Mouse (Mus musculus) thymus, postnatal 0 days (tissue): ENCODE measurements around the gene Cwc27. TPM values are rescaled to one million over a fixed set of nuclear protein-coding genes. Genes with fewer than 3 reads are reported as not detected.

Experiments
- DNase-seq: peaks from one replicate; pipeline ENCODE4 v3.0.0-alpha.2; 2015; ENCODE audit warnings: low spot score
- polyA plus RNA-seq: library from polyadenylated mRNA; unstranded; fragments of >200 nt; fragmentation: Nextera tagmentation; extraction: Ambion mirVana; gene quantifications from 2 replicates; pipeline ENCODE4 v1.2.1, GENCODE M21; 2015

Gene Cwc27
- polyA plus RNA-seq, 1 experiment from 2014 or later: 24.3 TPM

DNA sequence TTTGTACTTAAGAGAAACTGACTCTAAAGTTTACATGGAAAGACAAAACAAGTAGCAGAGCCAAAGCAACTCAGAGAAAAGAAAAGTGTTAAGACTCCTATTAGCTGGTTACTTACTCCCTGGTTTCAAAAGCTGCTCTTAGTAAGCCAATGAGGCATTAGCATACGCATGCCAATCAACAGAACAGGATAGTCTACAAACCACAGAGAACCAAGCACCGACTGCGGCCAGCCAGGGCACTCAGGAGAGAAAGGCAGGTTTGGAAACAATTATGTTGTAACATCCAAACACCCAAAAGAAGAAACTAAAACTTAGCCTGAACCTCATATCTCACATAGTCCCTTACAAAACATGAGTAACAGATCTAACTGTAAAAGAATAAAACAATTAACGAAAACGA lies 166.8 kb downstream of the Cwc27 start:
- DNase-seq: no peak

DNA sequence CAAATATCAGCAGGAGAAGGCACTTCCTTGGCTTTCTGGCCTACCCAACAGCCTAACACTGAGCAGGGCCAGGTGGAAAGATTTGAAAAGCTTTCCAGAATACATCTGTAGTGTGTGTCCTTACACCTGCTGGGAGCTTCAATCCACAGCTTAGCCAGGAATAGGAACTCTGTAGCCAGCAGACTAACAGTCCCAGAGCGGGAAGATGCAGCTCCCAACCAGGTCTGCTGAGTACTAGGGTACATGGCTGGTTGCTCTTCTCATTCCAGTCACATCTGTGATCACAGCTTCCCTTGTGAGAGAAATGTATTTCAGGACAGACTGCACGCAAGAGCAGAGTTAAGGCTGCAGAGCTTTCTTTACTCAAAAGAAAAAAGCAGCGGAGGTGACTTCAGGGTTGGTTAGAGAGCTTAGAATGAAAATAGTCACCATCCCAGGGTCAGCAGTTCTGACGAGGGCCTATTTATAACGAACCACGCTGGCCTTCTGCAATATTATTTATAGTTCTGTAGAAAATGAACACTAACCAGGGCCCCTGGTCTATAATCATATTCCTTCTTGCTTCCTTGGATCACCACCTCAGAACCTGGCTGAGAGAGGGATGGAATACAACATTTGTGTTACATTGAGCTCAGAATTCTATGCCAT lies 171.0 kb downstream of the Cwc27 start:
- no peak for DNase-seq

DNA sequence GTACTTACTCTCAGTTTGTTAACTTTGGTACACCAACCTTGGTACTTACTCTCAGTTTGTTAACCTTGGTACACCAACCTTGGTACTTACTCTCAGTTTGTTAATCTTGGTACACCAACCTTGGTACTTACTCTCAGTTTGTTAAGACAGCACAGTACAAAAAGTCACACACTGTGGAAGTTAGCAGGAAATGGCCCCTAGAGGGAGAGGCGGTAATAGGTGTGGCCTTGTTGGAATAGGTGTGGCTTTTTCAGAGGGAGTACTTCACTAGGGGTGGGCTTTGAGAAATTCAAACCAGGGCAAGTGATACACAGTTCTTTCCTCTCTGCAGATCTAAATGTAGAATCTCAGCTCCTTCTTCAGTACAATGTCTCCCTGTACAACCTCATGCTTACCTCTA lies 172.8 kb downstream of the Cwc27 start:
- DNase-seq: no peak

DNA sequence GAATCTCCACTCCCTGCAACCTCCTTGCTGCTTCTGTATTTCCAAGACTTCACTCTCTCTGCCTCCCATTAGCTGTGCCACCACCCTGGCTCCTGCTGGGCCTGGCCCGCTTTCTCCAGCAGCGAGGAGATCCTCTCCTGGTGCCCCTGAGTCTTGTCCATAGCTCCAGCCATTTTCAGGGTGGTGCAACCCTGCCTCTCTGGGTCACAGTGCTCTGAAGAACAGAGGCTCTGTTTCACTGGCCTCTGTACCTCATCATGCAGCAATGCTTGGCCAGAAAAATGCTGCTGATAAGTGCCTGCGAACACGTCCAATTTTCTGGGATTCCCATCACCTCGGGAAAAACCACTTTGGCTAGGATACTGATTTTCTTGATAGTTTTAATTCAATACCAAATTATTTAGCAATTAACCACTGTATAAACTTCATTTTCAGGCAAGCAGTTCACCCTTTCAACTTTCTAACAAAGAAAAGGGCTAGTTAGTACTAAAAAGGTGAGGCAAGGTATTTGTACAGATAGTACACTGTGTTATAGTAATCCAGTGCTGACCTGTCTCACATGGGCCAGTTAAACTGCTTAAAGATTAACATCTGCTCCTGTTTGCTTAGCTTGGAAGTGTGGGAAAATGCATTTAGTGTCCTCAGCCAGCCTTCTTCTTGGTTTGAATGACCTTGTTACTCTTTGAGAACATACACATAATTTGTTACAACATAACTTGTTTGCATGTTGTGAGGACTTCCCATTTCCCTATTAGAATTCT lies 176.1 kb downstream of the Cwc27 start:
- no peak for DNase-seq

DNA sequence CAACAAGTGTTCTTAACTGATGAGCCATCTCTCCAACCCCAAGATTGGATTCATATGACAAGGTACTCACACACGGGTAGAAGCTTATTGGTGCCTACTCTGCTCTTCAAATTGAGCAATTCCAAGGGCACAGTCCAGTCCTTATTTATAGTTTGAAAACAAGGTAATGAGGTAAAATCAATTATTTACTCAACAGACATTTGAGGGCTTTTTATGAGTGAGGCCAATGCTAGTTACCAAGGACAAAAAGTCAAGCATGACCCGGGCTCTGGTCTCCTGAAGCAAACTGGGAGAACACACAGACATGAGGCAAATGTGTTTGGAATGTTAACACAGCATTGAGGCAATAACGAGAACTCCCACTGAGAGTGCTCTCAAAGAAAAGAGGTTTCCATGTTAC lies 178.0 kb downstream of the Cwc27 start:
- DNase-seq: no peak

DNA sequence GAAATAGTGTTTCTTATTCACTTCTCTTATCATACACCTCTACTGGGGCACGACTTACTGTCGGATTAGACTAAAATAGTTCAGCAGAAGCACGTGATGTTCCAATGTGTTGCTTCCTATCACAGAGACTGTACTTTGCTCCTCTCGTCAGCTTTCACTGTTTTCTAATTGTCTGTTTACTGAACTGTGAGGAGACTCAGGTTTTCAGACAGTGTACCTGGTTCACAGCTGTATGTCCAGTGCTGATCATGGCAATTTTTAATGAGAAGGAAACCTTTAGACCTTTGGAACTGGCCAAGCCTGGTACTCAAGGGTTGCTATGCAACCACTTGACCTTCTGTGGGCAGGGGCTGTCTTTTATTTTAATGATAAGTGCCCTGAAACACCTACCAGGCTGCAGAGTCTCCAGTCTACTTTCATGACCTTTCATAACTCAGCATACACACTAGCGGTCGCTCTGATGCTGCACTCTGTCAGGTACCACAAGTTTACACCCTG lies 180.9 kb downstream of the Cwc27 start:
- DNase-seq: no peak

DNA sequence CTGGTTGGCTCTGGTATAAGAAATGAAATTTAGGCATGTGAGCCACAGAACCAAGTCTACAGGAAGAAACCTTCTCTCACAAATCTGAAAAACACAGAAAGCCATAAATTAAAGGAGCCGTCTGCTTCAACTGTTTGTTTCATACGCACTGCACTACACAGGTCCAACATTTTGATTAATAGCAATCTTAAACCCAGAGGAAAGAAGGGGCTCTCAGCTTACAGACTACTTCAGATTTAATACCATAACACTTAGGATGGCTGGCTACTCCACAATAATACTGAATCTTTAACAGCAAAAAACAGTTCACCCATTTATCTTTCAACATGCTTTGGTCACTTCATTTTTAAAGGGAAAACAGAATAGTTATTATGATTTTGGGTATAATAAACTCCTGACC lies 182.2 kb downstream of the Cwc27 start:
- DNase-seq: no peak

DNA sequence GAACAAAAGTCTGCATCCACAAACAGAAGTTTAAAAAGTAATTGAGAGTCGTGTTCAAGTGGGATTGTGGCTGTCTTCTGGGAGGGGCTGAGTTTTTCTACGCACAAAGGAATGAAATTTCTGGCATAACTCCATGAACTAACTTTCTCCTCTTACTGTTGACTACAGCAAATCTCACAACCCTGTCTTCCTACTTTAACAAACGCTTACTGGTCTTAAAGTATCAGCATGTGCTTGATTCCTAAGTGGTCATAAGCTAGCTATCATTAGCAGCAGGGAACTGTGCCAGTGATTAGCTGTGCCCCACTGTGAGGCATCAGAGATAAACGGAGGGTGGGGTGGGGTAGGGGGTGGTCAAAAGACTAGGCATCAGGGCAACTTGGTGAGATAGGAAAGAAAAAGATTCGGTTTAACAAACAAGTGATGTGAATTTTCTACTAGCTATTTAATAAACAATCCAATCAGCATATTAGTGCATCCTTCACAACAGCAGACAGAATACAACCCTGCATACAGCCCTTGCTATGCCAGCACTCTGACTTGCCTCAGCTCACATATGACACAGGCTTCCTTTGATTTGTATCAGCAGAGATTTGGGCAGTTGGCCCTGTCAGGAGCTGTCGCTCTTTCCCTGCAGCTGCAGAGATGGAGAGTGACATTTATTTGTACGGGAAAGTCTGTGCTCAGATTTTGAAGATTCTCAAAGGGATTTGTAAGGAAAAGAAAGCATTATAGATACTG lies 184.3 kb downstream of the Cwc27 start:
- DNase-seq: no peak

DNA sequence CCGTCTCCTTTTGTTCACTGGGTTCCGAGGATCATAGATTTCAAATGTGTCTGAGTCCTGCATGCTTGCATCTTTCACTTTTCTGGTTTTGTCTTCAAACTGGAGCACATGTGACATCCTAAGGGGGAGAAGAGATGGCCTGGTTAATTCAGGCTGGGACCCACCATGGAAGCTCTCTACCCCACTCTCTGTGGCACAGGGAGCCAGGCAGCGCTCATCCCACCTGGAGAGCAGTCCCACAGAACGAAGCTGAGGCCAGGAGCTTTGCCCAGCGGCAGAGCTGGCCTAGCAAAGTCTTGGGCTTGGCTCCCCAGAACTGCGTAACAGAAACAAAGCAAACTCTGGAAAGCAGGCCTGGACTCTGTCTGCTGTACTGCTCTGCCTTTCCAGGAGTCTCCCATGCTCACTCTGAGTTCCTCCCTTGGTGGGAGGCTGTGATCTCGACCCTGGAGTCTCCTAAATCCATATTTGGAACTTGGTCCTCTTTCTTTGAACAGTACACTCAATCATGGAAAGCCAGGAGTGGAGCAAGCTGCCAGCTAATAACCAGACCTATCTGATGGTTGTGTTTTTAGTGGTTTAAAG lies 185.2 kb downstream of the Cwc27 start:
- no peak for DNase-seq

DNA sequence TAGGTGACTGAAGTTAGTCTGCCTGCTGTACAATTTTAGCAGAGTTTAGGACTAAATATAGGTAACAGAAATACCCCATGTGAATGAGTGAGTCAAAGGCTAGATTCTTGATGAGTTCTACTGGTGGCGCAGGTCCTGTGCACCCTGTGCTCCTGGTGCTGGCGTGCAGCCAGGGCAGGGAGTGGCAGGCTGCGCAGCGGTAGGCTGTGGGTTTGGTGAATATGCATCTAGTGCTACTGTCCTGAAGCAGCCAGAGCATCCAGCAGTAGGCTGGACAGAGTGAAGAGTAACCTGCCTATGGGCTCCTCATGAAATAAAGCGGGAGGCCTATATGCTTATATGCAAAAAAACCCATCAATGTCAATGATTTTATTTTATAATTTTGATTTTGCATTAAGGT lies 186.1 kb downstream of the Cwc27 start:
- no peak for DNase-seq

DNA sequence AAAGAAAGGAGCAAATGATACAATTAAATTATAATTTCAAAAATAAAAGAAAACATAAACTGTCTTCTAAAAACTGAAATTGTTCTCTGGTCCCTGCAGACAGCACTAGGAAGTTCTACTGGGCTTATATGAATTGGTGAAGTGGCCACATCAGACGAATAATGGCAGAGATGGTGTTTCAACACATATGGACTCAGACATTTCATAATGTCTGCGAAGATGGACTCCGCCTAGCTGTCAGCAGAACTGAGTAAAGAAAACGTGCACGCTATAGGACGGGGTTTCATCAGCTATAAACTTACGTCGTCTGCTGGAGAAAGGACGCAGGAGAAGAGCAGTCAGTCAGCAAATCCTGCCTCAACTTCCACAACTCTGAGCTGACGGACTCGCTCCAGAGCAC lies 187.3 kb downstream of the Cwc27 start:
- DNase-seq: no peak

DNA sequence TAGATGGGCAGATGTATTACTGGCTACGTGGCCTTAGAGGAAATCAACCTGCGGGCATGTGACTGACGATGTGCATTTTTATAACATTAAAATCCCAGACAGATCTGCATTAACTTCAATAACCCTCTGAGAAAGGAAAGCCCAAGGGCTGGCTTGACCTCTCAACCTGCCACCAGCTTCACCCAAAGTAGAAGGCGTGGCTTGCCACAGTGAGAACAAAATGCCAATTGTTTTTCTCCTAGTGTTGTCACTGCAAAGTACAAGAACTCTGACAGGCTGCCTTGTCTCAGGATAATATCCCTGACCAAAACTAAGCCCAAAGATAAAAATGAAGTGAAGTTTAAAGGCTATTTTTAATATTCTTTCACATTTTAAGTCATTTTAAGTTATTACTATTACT lies 188.9 kb downstream of the Cwc27 start:
- no peak for DNase-seq

DNA sequence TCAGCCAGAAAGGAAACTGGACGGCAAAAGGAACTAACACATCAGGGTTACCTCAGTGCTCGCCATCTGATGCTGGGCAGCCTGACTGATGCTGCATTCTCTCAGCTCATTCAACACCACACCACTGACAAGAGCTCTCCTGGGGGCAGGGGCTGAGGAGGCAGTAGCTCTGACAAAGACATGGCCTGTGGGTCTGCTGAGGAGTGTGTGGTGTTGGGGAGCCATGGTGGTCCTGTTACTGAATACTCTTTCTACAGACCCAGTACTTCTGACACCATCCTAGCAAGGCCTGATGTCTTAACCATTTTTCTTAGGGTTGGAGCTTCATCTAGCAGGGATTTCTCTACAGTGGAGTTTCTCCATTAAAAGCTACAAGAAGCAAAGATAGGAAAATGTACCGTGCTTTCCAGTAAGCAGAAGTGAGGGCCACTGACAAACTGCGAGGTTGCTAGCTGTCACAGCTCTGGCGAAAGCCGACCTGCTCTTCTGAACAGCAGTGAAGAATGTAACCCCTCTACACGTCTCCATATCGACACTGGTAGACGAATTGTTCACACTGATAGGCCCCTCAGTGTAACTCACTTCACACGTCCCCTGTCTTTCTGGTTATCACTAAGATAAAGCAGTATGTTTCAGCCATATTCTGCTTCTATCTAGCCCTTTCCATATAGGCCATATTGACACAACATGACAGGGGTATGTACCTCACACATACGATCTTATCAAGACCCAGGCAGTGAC lies 189.6 kb downstream of the Cwc27 start:
- DNase-seq: no peak

DNA sequence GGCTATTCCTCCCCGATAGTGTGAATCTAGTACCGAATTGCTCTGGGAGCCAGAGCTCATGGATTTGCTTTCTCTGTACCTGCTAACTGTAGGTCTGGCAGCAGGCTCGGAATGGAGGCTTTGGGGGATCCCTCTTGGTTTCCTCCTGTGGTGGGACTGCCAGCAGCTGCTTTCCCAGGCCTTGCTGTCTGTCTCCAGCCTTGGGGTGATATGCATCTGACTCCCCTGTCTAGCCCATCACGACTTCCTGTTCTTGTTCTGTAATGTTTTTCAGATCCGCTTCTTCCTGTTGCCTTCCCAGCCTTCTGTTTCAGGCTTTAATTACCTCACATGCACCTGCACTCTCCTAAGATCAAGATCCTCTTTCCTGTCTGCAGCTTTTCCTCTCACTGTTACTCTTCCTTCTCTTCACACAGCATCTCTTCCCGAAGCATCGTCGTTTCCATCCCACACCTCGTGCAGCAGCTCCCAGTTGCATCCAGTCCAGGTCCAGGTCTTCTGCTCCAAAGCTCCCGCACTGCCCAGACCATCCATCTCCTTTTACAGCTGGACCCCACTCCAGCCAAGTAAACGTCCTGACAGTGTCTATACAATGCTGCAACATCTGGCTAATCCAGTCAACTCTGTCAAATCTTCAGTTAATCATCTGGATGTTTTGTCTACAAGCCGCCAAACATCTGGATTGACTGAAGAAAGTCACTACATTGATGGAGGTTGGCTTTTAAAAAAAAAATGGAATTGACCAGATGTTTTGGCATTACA lies 193.6 kb downstream of the Cwc27 start:
- peak; percentile 37 for DNase-seq

DNA sequence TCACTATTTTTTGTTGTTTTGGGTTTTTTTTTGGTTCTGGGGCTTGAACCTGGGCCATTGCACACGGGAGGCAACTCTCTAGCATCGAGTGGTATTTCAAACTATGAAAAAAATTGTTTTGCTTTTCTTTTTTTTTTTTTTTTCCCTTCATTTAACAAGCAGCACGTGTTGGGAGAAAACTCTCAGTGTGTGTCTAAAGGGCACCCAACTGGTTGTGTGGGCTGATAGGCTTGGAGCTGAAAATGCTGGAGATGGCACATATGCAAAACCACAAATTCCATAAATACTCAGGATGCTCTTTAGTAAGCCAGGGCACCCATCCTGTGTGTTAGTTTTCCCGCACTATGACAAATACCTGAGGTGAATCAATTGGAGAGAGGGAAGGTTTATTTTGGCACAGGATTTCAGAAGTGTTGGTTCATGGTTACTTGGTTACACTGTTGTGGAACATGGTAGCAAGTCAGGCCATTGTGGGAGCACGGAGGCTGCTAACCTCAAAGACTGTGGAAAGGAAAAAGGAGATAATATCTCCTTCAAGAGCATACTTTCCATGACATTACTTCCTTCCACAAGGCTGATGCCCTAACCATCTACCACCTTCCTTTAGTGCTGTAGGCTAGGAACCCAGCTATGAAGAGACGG lies 194.7 kb downstream of the Cwc27 start:
- DNase-seq: peak; percentile 10

DNA sequence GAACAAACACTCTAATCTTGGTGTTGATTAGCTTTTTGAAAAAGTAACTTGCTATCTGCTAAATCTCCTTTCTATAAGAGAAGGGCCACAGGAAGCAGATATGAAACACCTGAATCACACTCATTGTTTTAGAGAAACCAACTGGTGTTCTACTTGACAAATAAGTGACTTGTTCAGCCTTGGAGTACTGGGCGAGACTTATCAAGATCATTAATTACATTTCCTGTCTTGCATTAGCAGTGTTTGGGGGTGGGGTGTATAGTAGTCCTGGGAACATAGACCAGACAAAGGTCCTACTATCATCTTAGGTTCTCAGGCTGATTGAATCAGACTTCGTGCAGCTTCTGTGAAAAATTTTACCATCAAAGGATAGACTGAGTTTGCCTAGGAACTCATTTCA lies 196.5 kb downstream of the Cwc27 start:
- no peak for DNase-seq

DNA sequence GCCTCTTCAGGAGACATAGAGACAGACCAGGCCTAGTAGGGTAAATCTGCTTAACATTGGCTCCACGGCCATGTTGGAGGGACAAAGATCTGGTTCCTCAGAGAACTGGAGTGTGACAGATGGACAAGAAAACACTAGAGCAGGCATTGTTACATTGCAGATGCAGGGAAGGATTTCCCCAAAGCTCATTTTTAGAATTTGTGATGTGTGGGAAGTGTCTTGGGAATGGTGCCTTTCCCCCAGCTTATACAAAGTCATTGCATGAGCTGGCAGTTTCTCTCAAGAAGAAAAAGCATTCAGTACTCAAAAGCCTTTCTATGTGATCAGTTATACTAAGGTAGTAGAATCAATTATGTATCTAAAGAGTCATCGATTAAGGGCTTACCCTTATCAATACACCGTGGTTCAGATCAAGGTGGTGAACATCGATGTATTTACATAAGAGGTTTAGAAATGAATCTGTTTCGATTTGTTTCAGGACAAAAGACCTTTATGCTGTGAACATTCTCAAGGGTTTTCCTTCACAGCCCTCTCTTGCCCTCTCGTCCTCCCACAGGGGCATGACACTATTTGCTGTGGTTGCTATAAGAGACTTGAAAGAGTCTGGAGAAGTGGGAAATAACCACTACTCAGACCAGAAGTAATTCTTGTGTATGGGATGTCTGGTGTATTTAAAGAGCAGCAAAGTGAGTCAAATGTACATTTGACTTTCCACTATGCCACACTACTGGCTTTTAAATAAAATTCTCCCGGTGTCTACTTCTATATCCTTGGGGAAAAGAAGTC lies 197.2 kb downstream of the Cwc27 start:
- no peak for DNase-seq

DNA sequence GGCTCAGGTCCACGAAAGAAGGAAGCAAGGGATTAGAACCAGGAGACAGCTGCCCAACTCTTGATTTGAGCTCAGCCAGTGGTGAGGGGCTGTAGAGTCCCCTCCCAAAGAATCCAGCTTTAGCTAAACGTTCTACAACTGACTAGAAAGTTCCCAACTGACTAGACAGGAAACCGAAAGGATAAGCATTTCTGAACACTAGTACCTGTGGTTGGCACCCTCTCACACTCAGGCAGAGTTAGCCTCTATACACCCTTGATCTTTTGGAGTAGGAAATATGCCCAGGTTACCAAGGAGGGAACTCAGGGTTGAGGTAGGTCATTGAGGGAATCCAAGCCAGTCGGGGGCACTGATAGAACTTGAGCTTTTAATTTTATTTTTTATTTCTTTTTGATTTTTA lies 199.7 kb downstream of the Cwc27 start:
- DNase-seq: no peak
